Mouse (Mus musculus): ENCODE results near the gene Anapc16.
"Not testable (repeated sequence)": the region's sequence is repeated elsewhere in the genome, so short reads cannot be mapped to it uniquely, and the experiment has no call there.

Gene Anapc16

GRCm38 (mm10) chr10:59999057-59999456 is 3.9 kb downstream of the Anapc16 start:
- DNase-seq: no peak

GRCm38 (mm10) chr10:59997591-59997990 is 5.3 kb downstream of the Anapc16 start:
- DNase-seq: peak in 1 of 2 experiments; percentile 46

GRCm38 (mm10) chr10:59995889-59996288 is 7.0 kb downstream of the Anapc16 start:
- DNase-seq: no peak

- not testable (repeated sequence) for DNase-seq
These were observed 9.1 kb downstream of the Anapc16 start for GRCm38 (mm10) chr10:59993813-59994212.

GRCm38 (mm10) chr10:59992024-59992423 is 10.9 kb downstream of the Anapc16 start:
- DNase-seq: no peak

GRCm38 (mm10) chr10:59991262-59991880 is 11.6 kb downstream of the Anapc16 start:
- no peak for DNase-seq

GRCm38 (mm10) chr10:59990393-59990792 is 12.5 kb downstream of the Anapc16 start:
- no peak for DNase-seq

GRCm38 (mm10) chr10:59988036-59988435 is 14.9 kb downstream of the Anapc16 start:
- DNase-seq: no peak

- no peak for DNase-seq
These were observed 20.5 kb downstream of the Anapc16 start for GRCm38 (mm10) chr10:59982379-59982873.

- DNase-seq: no peak
These were observed 21.1 kb downstream of the Anapc16 start for GRCm38 (mm10) chr10:59981792-59982191.

- DNase-seq: no peak
These were observed 21.6 kb downstream of the Anapc16 start for GRCm38 (mm10) chr10:59981336-59981735.

GRCm38 (mm10) chr10:59980815-59981244 is 22.1 kb downstream of the Anapc16 start:
- DNase-seq: no peak

GRCm38 (mm10) chr10:59978873-59979743 is 23.8 kb downstream of the Anapc16 start:
- DNase-seq: peak; percentile 88 to 92

- DNase-seq: no peak
These were observed 24.5 kb downstream of the Anapc16 start for GRCm38 (mm10) chr10:59978401-59978800.

GRCm38 (mm10) chr10:59977715-59978343 is 25.1 kb downstream of the Anapc16 start:
- DNase-seq: no peak

- DNase-seq: no peak
These were observed 25.8 kb downstream of the Anapc16 start for GRCm38 (mm10) chr10:59977141-59977540.

- peak; percentile 56 to 66 for DNase-seq
These were observed 28.1 kb downstream of the Anapc16 start for GRCm38 (mm10) chr10:59974786-59975185.

- DNase-seq: peak; percentile 56 to 71
These were observed 28.7 kb downstream of the Anapc16 start for GRCm38 (mm10) chr10:59974191-59974664.

GRCm38 (mm10) chr10:59973400-59973799 is 29.5 kb downstream of the Anapc16 start:
- no peak for DNase-seq

- no peak for DNase-seq
These were observed 29.9 kb downstream of the Anapc16 start for GRCm38 (mm10) chr10:59972999-59973398.

GRCm38 (mm10) chr10:59972534-59972933 is 30.4 kb downstream of the Anapc16 start:
- peak; percentile 34 to 65 for DNase-seq

GRCm38 (mm10) chr10:59971813-59972212 is 31.1 kb downstream of the Anapc16 start:
- no peak for DNase-seq

- DNase-seq: no peak
These were observed 32.4 kb downstream of the Anapc16 start for GRCm38 (mm10) chr10:59970450-59971062.

Data from kidney, postnatal 4 days (tissue).